Mouse (Mus musculus): ENCODE results near the gene Prr29.

Prr29 gene

DNA sequence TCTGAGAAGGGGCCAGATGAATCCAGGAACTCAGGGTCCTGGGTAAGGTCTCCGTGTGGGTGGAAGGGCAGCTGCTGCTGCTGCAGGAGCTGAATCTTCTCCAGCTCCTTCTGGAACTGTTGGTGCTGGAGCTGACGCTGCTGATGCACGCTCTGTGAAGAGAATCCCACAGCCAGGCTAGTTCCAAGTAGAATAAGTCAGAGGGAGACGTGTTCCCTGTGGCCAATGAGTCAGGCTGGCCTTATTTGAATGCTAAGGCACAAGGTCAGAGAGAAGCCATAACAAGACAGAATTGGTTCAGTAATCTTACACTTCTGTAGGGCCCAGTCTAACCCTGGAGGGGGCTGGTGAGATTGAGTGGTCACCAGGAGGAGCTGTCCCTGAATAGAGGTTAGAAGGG is 44.7 kb downstream of the Prr29 start:
- no peak for DNase-seq (ENCODE audit: low read depth, low spot score)

DNA sequence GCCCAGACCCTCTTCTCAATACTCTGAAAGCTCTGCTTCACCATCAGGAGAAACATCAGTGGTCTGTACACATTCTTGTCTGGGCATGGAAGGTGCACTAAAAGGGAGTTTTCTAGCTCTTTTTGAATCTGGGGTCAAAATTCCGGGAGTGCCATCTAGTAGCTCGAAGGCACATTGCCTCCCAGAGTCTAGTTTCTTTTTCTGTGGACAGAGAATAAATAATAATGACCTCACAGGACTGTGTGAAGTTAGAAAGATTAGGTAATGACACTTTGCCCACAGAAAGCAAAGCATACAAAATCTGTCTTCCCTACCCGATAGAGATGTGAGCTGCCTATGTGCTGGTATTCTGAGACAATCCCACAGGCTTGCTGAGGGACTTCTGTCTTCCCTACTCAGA is 45.2 kb downstream of the Prr29 start:
- no peak for DNase-seq (ENCODE audit: low read depth, low spot score)

DNA sequence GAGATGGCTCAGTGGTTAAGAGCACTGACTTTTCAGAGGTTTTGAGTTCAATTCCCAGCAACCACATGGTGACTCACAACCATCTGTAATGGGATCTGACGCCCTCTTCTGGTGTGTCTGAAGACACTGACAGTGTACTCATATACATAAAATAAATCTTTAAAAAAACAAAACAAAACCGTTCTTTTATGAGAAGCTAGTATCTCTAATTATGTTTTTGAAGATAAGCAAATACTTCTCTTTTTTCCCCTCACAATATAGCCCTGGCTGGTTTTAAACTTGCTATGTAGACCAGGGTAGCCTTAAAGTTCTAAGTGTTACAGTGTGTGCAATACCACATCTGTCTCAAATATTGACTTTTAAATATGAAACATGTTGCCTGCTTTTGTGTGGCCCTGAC is 45.9 kb downstream of the Prr29 start:
- DNase-seq (ENCODE audit: low read depth, low spot score), result no peak

DNA sequence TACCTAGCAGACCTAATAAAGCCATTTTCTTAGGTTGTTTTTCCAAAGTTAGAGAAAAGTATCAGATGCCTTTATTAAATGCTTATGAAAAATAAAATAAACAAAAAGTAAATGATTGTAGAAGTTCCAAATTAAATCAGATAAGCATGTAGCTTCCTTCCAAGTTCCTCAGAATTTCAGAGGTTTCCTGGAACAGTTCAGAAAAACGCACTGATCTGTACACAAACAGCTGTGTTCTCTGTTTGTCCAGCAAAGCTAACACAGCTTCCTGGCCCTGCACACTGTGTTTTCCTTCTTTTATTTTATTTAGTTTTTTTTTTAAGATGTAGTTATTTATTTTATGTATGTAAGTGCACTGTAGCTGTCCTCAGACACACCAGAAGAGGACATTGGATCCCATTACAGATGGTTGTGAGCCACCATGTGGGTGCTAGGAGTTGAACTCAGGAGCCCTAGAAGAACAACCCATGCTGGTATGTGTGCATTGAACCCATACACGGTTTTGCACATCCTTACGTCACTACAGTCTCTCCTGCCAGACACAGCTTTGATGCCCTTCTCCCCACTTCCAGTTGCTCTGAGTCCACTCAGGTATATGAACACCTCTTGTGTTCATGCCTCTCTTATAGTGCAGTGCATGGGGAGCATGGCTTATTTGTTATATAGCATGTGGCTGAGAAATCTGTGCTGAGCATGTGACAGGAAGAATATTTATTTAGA is 47.5 kb downstream of the Prr29 start:
- no peak for DNase-seq (ENCODE audit: low read depth, low spot score)

DNA sequence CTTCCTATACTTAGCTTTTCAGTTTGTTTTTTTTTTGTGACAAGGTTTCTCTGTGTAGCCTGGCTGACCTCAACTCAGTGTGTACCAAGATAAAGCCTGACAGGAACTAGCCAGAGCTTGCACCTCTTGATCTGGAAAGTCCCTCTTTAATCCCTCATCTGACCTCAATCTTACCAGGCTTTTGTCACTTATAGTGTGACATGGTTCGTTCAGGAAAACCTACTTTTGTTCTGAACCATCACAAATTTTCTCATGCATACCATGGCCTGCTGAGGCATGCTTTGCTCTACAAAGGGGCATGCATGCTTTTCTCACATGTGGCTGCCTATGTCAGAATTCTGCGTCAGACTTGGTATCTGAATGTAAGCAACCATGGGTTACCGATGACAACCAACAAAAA is 51.1 kb downstream of the Prr29 start:
- no peak for DNase-seq (ENCODE audit: low read depth, low spot score)

DNA sequence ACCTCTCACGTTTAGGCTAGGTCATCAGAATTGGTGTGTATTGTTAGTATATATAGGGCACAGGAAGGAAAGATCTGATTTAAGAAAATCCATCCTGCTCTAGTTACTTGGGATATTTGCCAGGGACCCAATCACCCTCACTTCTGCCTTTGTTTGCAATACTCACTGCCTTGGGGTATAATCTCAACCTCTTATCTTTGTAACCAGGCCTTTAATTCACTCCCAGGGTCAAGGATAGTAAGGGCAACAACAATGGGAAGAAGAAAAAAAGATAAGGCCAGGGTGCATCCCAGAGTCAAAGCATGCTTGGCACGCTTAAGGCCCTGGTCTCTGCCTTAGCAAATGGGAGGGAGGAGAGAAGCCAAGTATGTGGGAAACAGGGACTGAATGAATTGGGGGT is 52.6 kb downstream of the Prr29 start:
- no peak for DNase-seq (ENCODE audit: low read depth, low spot score)

DNA sequence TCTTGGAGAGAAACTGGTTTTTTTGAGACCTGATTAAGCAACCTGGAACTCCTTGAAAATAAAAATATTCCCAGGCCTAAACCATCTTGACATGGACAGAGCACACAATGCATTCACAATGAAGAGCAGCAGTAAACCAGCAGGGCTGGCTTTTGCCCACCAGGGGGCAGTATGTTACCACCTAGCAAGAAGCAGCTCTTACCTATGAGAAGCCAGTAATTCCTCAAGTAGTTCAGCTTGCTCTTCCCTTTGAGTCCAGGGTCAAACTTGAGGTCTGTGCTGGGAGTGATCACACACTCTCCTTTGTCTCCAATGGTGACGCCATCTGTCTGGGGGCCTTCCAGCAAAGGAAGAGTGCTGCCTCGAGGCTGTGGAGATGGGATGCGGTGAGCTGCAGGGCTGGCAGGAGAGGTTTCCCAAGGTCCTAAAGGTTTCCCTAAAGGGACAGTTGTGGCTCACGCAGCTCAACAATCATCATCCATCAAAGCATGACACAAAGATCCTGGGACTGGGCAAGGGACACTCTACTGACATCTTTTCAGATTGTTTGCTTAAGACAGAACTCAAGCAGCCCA is 53.4 kb downstream of the Prr29 start:
- DNase-seq (ENCODE audit: low read depth, low spot score), result peak; percentile 79

DNA sequence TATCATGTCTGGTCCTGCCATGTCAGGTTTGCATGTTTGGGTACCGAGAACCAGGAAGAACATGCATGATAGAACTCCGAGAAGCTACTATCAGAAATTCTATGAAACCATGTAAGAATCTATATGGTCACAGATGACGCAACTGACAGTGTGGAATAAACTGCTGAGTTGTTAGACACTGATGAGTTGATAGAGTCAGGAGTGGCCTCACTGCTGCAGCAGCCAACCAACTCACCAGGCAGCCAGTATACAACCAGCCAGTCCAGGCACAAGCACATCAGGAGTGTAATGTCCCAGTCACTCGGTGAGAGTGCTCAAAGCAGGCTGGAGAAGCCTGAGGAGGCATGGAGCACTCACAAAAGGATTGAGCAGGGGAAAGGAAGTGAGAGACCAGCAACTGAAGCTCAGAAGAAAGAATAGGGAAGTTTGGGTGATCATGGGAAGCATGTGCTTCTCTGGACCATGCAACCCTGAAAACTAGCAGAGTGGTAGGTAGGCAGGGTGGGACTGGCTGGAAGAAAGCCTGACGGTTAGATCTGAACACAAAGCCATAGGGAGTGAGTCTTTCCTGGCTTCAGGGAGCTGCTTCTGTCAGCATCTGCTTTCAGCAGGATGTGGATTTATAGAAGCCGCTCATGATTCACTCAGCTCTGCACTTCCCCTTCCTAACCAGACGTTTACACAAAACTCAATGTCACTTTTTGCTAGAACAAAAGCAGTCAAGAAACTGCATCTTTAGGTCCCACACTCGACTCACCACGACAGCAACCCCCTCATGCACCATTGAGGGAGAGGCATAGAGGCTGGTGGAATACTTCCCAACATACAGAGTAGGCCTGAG is 54.2 kb downstream of the Prr29 start:
- DNase-seq (ENCODE audit: low read depth, low spot score), result no peak

DNA sequence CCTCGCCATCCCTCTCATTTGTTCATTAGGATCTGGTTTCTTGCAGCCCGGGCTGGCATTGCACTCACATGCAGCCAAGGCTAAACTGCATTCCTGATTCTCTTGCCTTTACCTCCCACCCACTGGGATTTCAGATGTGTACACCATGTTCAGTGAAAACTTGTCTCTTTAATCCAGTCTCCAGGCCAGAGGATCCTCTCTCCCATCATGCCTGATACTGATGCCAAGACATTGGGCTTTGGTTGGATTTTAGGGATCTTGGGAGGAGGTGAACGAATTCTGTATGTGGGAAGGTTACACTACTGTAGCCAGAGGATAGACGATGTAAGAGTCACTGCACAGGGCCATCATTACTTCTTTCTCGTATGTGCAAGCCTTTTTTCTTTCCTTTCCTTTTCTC is 59.9 kb downstream of the Prr29 start:
- no peak for DNase-seq (ENCODE audit: low read depth, low spot score)

DNA sequence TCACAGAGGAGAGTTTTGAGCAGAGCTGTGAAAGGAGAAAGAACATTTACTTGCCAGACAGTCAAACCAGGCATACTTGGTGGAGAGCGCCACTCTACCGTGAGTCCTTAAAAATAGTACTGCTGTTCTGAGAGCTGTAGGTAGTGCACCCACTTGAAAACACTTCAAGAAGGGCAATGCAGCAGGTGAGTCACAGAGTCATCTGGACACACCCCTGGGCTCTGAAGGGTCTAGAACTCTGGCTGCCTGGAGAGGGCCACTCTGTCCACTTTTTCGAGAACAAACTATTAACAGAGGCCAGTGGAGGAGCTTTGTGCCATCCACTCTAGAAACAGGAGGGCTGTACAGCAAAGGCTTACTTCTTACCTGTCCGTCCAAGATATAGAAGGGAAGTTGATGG is 61.2 kb downstream of the Prr29 start:
- DNase-seq (ENCODE audit: low read depth, low spot score), result no peak
